Mouse (Mus musculus): ENCODE results near the gene Klhl12.
"Not testable (repeated sequence)": the region's sequence is repeated elsewhere in the genome, so short reads cannot be mapped to it uniquely, and the experiment has no call there.

The Klhl12 gene

GRCm38 (mm10) chr1:134515891-134516290, 60.6 kb downstream of the Klhl12 start:
- DNase-seq (ENCODE audit: extremely low spot score) = no peak

- peak; percentile 42 for DNase-seq (ENCODE audit: extremely low spot score)
Observed at GRCm38 (mm10) chr1:134516491-134517198, 61.3 kb downstream of the Klhl12 start.

- not testable (repeated sequence) for DNase-seq (ENCODE audit: extremely low spot score)
Observed at GRCm38 (mm10) chr1:134517841-134518240, 62.5 kb downstream of the Klhl12 start.

GRCm38 (mm10) chr1:134518677-134519076, 63.3 kb downstream of the Klhl12 start:
- DNase-seq (ENCODE audit: extremely low spot score) = peak; percentile 71

GRCm38 (mm10) chr1:134519201-134519600, 63.9 kb downstream of the Klhl12 start:
- not testable (repeated sequence) for DNase-seq (ENCODE audit: extremely low spot score)

DNA sequence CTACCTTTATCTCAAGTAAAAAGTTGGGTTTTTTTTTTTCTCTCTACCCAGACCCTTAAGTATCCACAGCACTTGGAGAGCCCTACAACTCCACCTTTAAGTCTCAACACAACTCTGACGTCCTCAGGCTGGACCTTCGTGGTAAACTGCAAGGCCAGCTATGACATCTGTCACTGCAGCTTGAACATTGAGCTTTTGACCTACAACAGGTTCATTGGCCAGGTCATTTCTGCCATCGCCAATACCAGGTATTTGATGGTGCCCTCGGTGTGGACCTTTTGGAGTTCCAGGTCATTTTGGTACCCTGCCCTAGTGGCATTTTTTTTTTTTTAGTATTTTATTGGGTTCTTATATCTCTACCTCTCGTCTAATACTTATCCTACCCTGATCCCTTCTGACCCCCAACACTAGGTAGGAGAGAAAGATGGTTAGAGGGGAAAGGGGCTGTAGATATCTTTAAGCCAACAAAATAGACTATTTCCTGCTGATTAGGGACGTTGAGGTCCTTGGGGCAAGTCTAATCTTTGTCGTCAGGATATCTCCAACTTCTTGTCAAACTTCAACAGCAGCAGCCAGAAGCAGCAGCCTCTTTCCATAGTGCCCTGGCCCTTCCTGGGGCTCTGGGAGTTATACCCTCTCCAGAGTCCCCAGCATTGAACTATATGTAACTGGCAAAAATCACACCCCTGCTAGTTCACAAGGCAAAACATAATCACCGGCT, 64.8 kb downstream of the Klhl12 start:
- DNase-seq (ENCODE audit: extremely low spot score) = no peak

- DNase-seq (ENCODE audit: extremely low spot score) = no peak
Observed at GRCm38 (mm10) chr1:134521163-134521562, 65.8 kb downstream of the Klhl12 start.

DNA sequence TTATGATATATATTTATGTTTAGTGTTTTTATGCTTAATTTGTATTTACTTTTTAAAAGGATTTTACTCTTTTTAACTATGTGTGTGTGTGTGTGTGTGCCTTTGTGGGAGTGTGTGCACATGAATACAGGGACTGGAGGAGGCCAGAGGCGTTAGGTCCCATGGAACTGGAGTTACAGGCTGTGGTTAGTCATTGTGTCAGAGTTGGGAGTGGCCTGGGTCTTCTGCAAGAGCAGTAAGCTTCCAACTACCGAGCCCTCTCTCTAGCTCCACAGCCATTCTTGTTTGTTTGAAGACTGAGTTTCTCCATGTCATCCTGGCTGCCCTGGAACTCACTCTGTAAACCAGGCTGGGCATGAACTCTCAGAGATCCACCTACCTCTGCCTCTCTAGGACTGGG, 67.0 kb downstream of the Klhl12 start:
- no peak for DNase-seq (ENCODE audit: extremely low spot score)

DNA sequence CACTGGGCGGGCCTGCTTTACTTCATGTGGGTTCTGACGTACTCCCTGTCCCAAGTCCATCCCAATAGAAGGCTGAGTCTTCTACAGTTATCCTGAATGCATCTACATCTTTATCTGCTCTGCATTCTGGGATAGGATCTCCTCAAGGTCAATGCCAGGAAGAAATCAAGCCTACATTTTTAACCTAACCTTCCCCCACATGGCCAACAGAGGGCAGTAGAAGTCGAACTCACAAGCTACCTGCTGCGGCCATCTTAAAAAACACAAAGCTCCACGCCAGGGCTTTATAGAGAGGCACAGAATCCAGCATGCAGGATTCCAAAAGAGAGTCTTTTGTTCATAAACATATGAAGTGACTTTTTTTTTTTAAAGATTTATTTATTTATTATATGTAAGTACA, 69.1 kb downstream of the Klhl12 start:
- DNase-seq (ENCODE audit: extremely low spot score) = no peak

DNA sequence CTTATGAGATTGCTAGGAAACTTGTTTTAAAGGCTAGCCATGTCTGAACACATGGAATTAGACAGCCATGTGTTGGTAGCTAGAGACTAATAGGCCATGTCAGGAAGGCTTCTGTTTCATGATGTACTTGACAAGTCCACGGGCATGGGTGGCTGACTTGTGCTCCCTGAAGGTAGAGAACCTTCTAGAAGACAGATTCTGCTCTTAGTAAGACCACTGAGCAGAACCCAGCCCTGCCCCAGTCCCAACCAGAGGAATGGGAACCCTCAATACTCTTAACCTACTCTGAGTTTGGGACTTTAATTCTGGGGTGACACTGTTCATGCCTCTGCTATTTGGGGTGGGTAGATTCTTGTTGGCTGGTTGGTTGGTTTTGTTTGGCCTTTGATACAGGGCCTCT, 69.7 kb downstream of the Klhl12 start:
- DNase-seq (ENCODE audit: extremely low spot score) = no peak

GRCm38 (mm10) chr1:134526752-134527151, 71.4 kb downstream of the Klhl12 start:
- no peak for DNase-seq (ENCODE audit: extremely low spot score)

GRCm38 (mm10) chr1:134530618-134531017, 75.3 kb downstream of the Klhl12 start:
- DNase-seq (ENCODE audit: extremely low spot score) = no peak

GRCm38 (mm10) chr1:134533710-134534109, 78.4 kb downstream of the Klhl12 start:
- not testable (repeated sequence) for DNase-seq (ENCODE audit: extremely low spot score)

- DNase-seq (ENCODE audit: extremely low spot score) = no peak
Observed at GRCm38 (mm10) chr1:134535054-134535453, 79.7 kb downstream of the Klhl12 start.

- DNase-seq (ENCODE audit: extremely low spot score) = no peak
Observed at GRCm38 (mm10) chr1:134535513-134535912, 80.2 kb downstream of the Klhl12 start.

DNA sequence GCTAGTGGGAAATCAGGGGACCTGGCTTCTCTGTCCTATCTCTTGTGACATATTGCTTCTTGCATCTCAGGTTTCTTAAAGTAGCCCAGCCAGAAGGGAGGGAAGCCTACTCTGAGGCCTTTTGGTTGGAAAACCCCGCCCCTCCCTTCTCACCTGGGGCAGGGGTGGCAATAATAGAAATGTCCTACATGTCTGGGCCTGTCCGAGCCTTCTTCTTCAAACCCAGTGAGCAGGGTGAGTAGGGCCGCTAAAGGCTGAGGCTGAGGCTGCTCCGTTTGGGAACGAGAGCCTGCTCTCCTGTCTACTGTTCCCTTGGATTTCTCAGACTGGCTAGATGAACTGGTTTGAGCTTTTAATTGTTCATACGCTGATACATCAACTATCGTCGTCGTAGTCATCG, 85.3 kb downstream of the Klhl12 start:
- DNase-seq (ENCODE audit: extremely low spot score) = no peak

All from embryo, embryonic 9.5 days (tissue).